Mouse (Mus musculus): ENCODE results near the gene Gins3. TPM values are rescaled to one million over a fixed set of nuclear protein-coding genes. Genes with fewer than 3 reads are reported as not detected.
"Not testable (repeated sequence)": the region's sequence is repeated elsewhere in the genome, so short reads cannot be mapped to it uniquely, and the experiment has no call there.

The Gins3 gene
- polyA plus RNA-seq, 1 experiment from 2014 or later = 11.9 TPM

DNA sequence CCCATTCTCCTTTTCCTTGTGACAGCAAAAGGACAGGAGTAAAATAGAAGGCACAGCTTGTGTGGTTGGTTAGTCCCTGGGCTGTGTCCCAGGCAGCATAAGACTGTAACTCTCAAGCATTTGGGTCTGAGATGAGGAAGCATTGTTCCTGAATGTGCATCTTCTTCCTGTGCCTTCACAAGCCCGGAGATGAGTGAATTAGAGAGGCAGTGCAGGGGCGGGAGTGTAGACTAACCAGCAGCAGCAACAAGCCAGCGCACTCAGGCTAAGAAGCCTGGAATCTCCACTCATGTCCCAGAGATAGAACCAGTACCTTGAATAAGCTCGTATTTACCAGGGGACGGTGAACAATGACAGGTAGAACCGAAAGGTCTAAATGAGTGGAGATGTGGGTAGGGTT is 28.3 kb downstream of the Gins3 start:
- Histone ChIP-seq H3K4me1 (ENCODE audit: control insufficient read depth, insufficient read depth, low read length) (0 out of 2 replicates have a peak, but pooled peaks cover 4% of the 10 kb centered on the region), H3K9me3 (ENCODE audit: control insufficient read depth, low read length) (no peaks in the 10 kb centered on the region), H3K27me3 (replicated peaks; ENCODE audit: control insufficient read depth, insufficient read depth, low read length) (no peaks in the 10 kb centered on the region), H3K4me3 (ENCODE audit: low read length) (no peak overlapping the region), H3K4me2 (ENCODE audit: low read depth, low read length) (no peak overlapping the region), H3K27ac (ENCODE audit: low read length) (no peak overlapping the region), H3K9ac (ENCODE audit: low read depth, low read length) (no peak overlapping the region), H3K36me3 (ENCODE audit: control insufficient read depth, insufficient read depth, low read length) (no peaks in the 10 kb centered on the region)
- 86% methylated on average over 6 of the region's 6 CpGs for WGBS
- ATAC-seq = no peak

DNA sequence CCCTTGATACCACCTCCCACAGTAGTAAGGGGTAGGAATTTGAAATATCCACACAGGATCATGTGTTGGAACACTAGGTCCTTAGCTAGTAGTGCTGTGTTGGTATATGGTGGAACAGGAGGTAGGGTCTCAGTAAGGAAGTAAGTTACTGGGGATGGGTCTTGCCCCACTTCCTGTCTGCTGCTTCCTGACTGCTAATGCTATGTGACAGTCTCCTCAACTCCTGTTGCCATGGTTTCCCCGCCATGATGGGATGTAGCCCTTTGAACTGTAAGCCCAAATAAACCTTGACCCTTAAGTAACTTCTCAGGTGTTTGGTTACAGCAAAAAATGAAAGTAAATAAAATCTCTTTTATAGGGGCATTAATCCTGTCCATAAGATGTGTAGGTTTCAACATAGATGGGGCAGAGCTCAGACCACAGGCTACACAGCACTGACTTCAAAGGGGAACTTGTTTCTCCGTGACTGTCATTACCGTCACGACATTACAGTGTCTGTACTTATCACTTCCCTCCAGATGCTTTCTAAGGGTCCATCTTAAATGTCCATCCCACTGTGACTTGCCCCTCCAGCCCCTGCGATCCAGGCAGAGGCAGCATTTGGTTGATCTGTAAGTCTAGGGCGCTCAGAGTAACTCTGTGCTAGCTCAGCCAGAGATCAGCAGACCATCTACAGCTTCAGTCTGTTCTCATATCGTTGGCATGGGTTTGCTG is 29.8 kb downstream of the Gins3 start:
- 76% methylated on average over 7 of the region's 7 CpGs for whole genome bisulfite sequencing

GRCm38 (mm10) chr8:95663599-95663949 is 30.3 kb downstream of the Gins3 start:
- WGBS = 45% methylated on average over 4 of the region's 4 CpGs
- peaks cover 10% of the 10 kb centered on the region for H3K4me1 ChIP-seq (ENCODE audit: control insufficient read depth, insufficient read depth, low read length)
- H3K9ac ChIP-seq (ENCODE audit: low read depth, low read length) = no peak overlapping the region
- no peak overlapping the region for H3K4me3 ChIP-seq (ENCODE audit: low read length)
- no peaks in the 10 kb centered on the region for H3K27me3 ChIP-seq (replicated peaks; ENCODE audit: control insufficient read depth, insufficient read depth, low read length)
- ATAC-seq = no peak
- no peaks in the 10 kb centered on the region for H3K9me3 ChIP-seq (ENCODE audit: control insufficient read depth, low read length)
- no peak overlapping the region for H3K4me2 ChIP-seq (ENCODE audit: low read depth, low read length)
- no peak overlapping the region for H3K27ac ChIP-seq (ENCODE audit: low read length)
- no peaks in the 10 kb centered on the region for H3K36me3 ChIP-seq (ENCODE audit: control insufficient read depth, insufficient read depth, low read length)

More for the DNA sequence above, 29.8 kb downstream of the Gins3 start:
- H3K9ac ChIP-seq (ENCODE audit: low read depth, low read length) = no peak overlapping the region
- ATAC-seq = no peak
- no peak overlapping the region for H3K4me2 ChIP-seq (ENCODE audit: low read depth, low read length)
- H3K27me3 ChIP-seq (replicated peaks; ENCODE audit: control insufficient read depth, insufficient read depth, low read length) = no peaks in the 10 kb centered on the region
- no peaks in the 10 kb centered on the region for H3K36me3 ChIP-seq (ENCODE audit: control insufficient read depth, insufficient read depth, low read length)
- peaks cover 14% of the 10 kb centered on the region for H3K4me1 ChIP-seq (ENCODE audit: control insufficient read depth, insufficient read depth, low read length)
- H3K9me3 ChIP-seq (ENCODE audit: control insufficient read depth, low read length) = no peaks in the 10 kb centered on the region
- H3K4me3 ChIP-seq (ENCODE audit: low read length) = no peak overlapping the region
- no peak overlapping the region for H3K27ac ChIP-seq (ENCODE audit: low read length)

- H3K9ac ChIP-seq (ENCODE audit: low read depth, low read length); H3K36me3 ChIP-seq (ENCODE audit: control insufficient read depth, insufficient read depth, low read length); H3K4me2 ChIP-seq (ENCODE audit: low read depth, low read length); H3K9me3 ChIP-seq (ENCODE audit: control insufficient read depth, low read length); H3K4me3 ChIP-seq (ENCODE audit: low read length); H3K4me1 ChIP-seq (ENCODE audit: control insufficient read depth, insufficient read depth, low read length); H3K27me3 ChIP-seq (replicated peaks; ENCODE audit: control insufficient read depth, insufficient read depth, low read length); H3K27ac ChIP-seq (ENCODE audit: low read length); ATAC-seq: not testable (repeated sequence)
- 94% methylated on average over 11 of the region's 11 CpGs for WGBS
These were observed 32.7 kb downstream of the Gins3 start for GRCm38 (mm10) chr8:95665813-95666452.

DNA sequence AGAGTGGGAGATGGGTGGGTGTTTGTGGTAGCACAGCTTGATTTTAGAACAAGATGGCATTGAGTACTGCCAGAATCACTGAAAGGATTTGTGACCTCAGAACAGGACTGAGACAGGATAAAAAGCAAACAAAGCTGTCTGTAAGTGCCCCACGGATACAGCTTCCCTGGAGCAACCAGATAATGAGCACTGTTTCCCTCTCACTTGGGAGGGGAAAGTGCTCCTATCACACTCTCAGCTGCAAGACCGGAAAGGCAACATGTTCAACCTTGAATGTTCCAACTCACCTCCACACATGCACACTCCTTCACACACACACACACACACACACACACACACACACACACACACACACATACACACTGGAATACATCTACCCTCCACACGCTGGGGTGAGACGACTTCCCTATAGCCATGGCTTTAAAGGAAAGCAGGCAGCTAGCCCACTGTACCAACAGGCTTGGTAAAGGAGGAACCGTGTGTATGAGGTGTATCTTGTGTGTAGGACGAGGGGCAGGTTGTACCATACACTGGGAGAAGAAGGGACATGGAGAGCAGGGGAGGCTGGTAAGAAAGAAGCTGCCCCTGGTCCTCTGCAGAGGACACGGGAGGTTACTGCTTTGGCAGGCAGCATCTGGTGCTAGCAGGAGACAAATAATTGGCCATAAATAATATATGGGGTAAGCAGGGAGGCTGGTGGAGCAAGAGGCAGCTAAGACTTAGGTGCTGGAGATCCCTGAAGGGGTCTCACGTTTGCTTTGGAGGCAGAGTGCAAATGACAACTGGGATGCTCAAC is 35.1 kb downstream of the Gins3 start:
- Histone ChIP-seq H3K4me3 (ENCODE audit: low read length) (no peak overlapping the region), H3K27ac (ENCODE audit: low read length) (no peak overlapping the region), H3K9me3 (ENCODE audit: control insufficient read depth, low read length) (no peaks in the 10 kb centered on the region), H3K4me1 (ENCODE audit: control insufficient read depth, insufficient read depth, low read length) (peaks cover 10% of the 10 kb centered on the region), H3K9ac (ENCODE audit: low read depth, low read length) (no peak overlapping the region), H3K4me2 (ENCODE audit: low read depth, low read length) (no peak overlapping the region), H3K27me3 (replicated peaks; ENCODE audit: control insufficient read depth, insufficient read depth, low read length) (no peaks in the 10 kb centered on the region), H3K36me3 (ENCODE audit: control insufficient read depth, insufficient read depth, low read length) (no peaks in the 10 kb centered on the region)
- 48% methylated on average over 8 of the region's 8 CpGs for WGBS
- ATAC-seq = peak; percentile 60; the same call in 1 of the 2 replicates

DNA sequence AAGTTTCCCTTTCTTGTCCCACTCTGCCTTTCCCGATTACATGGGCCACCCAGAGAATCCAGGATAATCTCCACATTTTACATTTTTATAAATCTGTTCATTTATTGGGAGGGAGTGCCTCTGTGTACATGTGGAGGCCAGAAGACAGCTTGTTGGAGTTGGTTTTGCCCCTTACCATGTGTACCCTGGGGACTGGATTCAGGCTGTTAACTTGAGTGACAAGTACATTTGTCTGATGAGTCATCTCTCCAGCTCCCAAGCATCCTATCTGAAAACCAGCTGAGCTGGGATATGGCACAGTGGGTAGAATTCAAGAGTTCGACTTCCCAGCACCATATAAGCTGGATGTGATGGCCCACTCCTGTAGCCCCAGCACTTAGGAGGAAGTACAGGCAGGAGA is 36.7 kb downstream of the Gins3 start:
- no peak for ATAC-seq
- Histone ChIP-seq H3K4me3 (ENCODE audit: low read length) (no peak overlapping the region), H3K27me3 (replicated peaks; ENCODE audit: control insufficient read depth, insufficient read depth, low read length) (peaks cover 3% of the 10 kb centered on the region; the same call in 1 of the 2 replicates), H3K9me3 (ENCODE audit: control insufficient read depth, low read length) (no peaks in the 10 kb centered on the region), H3K4me1 (ENCODE audit: control insufficient read depth, insufficient read depth, low read length) (peaks cover 10% of the 10 kb centered on the region), H3K36me3 (ENCODE audit: control insufficient read depth, insufficient read depth, low read length) (no peaks in the 10 kb centered on the region), H3K9ac (ENCODE audit: low read depth, low read length) (no peak overlapping the region), H3K4me2 (ENCODE audit: low read depth, low read length) (no peak overlapping the region), H3K27ac (ENCODE audit: low read length) (no peak overlapping the region)
- WGBS = 88% methylated on average over 2 of the region's 2 CpGs

DNA sequence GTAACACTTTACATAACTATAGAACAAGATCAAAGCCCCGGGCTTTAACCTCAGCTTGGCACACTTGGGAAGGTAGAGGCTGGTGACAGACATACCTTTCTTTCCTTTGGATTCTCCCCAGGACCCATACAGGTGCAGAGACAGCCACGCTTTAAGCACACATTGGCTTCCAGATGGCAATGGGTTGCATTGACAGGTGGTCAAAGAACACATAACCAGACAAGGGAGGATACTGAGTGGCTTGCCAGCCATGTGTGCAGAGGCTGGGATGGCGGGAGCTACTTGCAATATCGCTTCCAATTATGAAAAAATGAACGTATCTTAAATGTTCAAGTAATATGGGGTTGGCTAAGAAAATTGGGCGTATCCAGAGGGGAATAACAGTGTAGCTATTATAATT is 38.6 kb downstream of the Gins3 start:
- no peak for ATAC-seq
- H3K27ac ChIP-seq (ENCODE audit: low read length) = no peak overlapping the region
- H3K4me2 ChIP-seq (ENCODE audit: low read depth, low read length) = no peak overlapping the region
- no peaks in the 10 kb centered on the region for H3K9me3 ChIP-seq (ENCODE audit: control insufficient read depth, low read length)
- peaks cover 19% of the 10 kb centered on the region for H3K27me3 ChIP-seq (replicated peaks; ENCODE audit: control insufficient read depth, insufficient read depth, low read length)
- peaks cover 9% of the 10 kb centered on the region for H3K4me1 ChIP-seq (ENCODE audit: control insufficient read depth, insufficient read depth, low read length)
- H3K36me3 ChIP-seq (ENCODE audit: control insufficient read depth, insufficient read depth, low read length) = no peaks in the 10 kb centered on the region
- no peak overlapping the region for H3K9ac ChIP-seq (ENCODE audit: low read depth, low read length)
- no peak overlapping the region for H3K4me3 ChIP-seq (ENCODE audit: low read length)
- WGBS = 90% methylated on average over 6 of the region's 6 CpGs

DNA sequence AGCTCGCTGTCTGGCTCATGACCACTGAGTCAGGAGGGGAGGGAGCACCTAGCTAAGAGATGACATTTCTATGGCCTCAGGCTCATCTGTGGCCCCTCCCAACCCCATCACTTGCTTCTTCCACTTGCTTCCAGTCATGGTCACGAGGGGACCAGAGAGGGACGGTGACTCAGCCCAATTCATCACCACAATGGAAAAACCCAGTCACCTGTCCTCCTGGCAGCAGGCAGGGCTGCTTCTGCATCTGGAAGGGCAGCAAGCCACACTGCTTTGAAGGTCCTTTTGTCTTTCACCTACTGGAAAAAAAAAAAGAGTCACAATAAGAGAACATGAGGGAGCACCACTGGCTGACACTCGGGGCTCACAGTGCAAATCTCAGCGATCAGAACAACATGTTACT is 39.6 kb downstream of the Gins3 start:
- Histone ChIP-seq H3K4me3 (ENCODE audit: low read length) (no peak overlapping the region), H3K27ac (ENCODE audit: low read length) (no peak overlapping the region), H3K4me1 (ENCODE audit: control insufficient read depth, insufficient read depth, low read length) (peaks cover 5% of the 10 kb centered on the region; the same call in 1 of the 2 replicates), H3K36me3 (ENCODE audit: control insufficient read depth, insufficient read depth, low read length) (no peaks in the 10 kb centered on the region), H3K9me3 (ENCODE audit: control insufficient read depth, low read length) (no peaks in the 10 kb centered on the region), H3K9ac (ENCODE audit: low read depth, low read length) (no peak overlapping the region), H3K4me2 (ENCODE audit: low read depth, low read length) (no peak overlapping the region), H3K27me3 (replicated peaks; ENCODE audit: control insufficient read depth, insufficient read depth, low read length) (peaks cover 27% of the 10 kb centered on the region)
- ATAC-seq = no peak
- WGBS = 70% methylated on average over 5 of the region's 5 CpGs

DNA sequence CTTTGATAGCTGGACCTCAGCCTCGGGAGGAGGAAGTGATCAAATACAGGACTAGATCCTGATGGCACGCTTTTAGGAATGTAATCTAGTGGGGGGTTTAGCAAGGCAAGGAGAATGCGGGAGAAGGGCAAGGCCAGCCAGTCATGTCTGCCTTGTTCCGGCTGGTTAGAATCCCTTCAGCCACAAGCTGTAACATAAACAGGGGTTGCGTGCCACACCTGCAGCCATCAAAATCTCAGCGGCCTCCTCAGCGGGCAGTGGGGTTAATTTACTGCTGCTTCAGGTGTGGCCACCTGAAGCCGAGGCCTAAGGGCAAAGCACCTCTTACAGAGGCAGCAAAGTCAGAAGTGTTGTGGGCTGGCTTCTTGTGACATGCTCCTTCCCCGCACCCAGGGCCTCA is 43.4 kb downstream of the Gins3 start, which contains the start of gene Ndrg4:
Ndrg4 (plus strand) TSS at position 350 of the 400 bp plus-strand sequence.
- H3K4me1 ChIP-seq (ENCODE audit: control insufficient read depth, insufficient read depth, low read length) = peaks cover 12% of the 10 kb centered on the region
- peak within 1 kb of the TSS; percentile 59 for H3K4me3 ChIP-seq (ENCODE audit: low read length)
- peaks cover 52% of the 10 kb centered on the region for H3K27me3 ChIP-seq (replicated peaks; ENCODE audit: control insufficient read depth, insufficient read depth, low read length)
- no peak within 1 kb of the TSS for H3K27ac ChIP-seq (ENCODE audit: low read length)
- no peaks in the 10 kb centered on the region for H3K36me3 ChIP-seq (ENCODE audit: control insufficient read depth, insufficient read depth, low read length)
- no peak for ATAC-seq
- H3K4me2 ChIP-seq (ENCODE audit: low read depth, low read length) = peak within 1 kb of the TSS; percentile 98
- WGBS = 36% methylated on average over 9 of the region's 9 CpGs
- peak within 1 kb of the TSS; percentile 60 for H3K9ac ChIP-seq (ENCODE audit: low read depth, low read length)
- H3K9me3 ChIP-seq (ENCODE audit: control insufficient read depth, low read length) = no peaks in the 10 kb centered on the region

Measured in intestine, embryonic 16.5 days (tissue).